Mouse (Mus musculus): ENCODE measurements around the gene Ptprn2.

Ptprn2 gene

GRCm38 (mm10) chr12:117323017-117323416 lies 837.5 kb downstream of the Ptprn2 start:
- DNase-seq (ENCODE audit: low spot score): no peak
